Mouse (Mus musculus): ENCODE measurements around the gene Csdc2. TPM values are rescaled to one million over a fixed set of nuclear protein-coding genes. Genes with fewer than 3 reads are reported as not detected.
"Not testable (repeated sequence)": the region's sequence is repeated elsewhere in the genome, so short reads cannot be mapped to it uniquely, and the experiment has no call there.

The Csdc2 gene
- polyA plus RNA-seq, 1 experiment, result 0.80 TPM

GRCm38 (mm10) chr15:81897607-81898285 lies 38.8 kb upstream of the Csdc2 start:
- WGBS, result 89% methylated on average over 5 of the region's 5 CpGs
- no peak overlapping the region for H3K4me3 ChIP-seq (replicated peaks; ENCODE audit: control insufficient read depth, low read depth, low read length)
- TF ChIP-seq CTCF (IDR thresholded peaks at IDR 0.05; ENCODE audit: control insufficient read depth, insufficient read depth, low read length) (no peak), POLR2A (IDR thresholded peaks at IDR 0.05; ENCODE audit: borderline replicate concordance, control insufficient read depth, low read depth, low read length) (no peak)
- no peaks in the 10 kb centered on the region for H3K4me1 ChIP-seq (ENCODE audit: control insufficient read depth, insufficient read depth, low read length)
- no peak overlapping the region for H3K27ac ChIP-seq (ENCODE audit: control insufficient read depth, insufficient read depth, low read depth, low read length, poor library complexity)

GRCm38 (mm10) chr15:81898751-81899150 lies 37.8 kb upstream of the Csdc2 start:
- TF ChIP-seq CTCF (IDR thresholded peaks at IDR 0.05; ENCODE audit: control insufficient read depth, insufficient read depth, low read length), result no peak
- no peak for TF ChIP-seq POLR2A (IDR thresholded peaks at IDR 0.05; ENCODE audit: borderline replicate concordance, control insufficient read depth, low read depth, low read length)
- Histone ChIP-seq H3K4me1 (ENCODE audit: control insufficient read depth, insufficient read depth, low read length) (no peaks in the 10 kb centered on the region), H3K27ac (ENCODE audit: control insufficient read depth, insufficient read depth, low read depth, low read length, poor library complexity) (no peak overlapping the region), H3K4me3 (replicated peaks; ENCODE audit: control insufficient read depth, low read depth, low read length) (no peak overlapping the region)
- WGBS, result 85% methylated on average over 2 of the region's 2 CpGs

- Histone ChIP-seq H3K27ac (ENCODE audit: control insufficient read depth, insufficient read depth, low read depth, low read length, poor library complexity) (no peak overlapping the region), H3K4me3 (replicated peaks; ENCODE audit: control insufficient read depth, low read depth, low read length) (no peak overlapping the region), H3K4me1 (ENCODE audit: control insufficient read depth, insufficient read depth, low read length) (no peaks in the 10 kb centered on the region)
- peak; percentile 42 for TF ChIP-seq CTCF (IDR thresholded peaks at IDR 0.05; ENCODE audit: control insufficient read depth, insufficient read depth, low read length)
- no peak for TF ChIP-seq POLR2A (IDR thresholded peaks at IDR 0.05; ENCODE audit: borderline replicate concordance, control insufficient read depth, low read depth, low read length)
- 34% methylated on average over 2 of the region's 2 CpGs for WGBS
These were observed 31.6 kb upstream of the Csdc2 start for GRCm38 (mm10) chr15:81904939-81905338.

- 88% methylated on average over 8 of the region's 8 CpGs for WGBS
- TF ChIP-seq CTCF (IDR thresholded peaks at IDR 0.05; ENCODE audit: control insufficient read depth, insufficient read depth, low read length) (no peak), POLR2A (IDR thresholded peaks at IDR 0.05; ENCODE audit: borderline replicate concordance, control insufficient read depth, low read depth, low read length) (no peak)
- H3K4me1 ChIP-seq (ENCODE audit: control insufficient read depth, insufficient read depth, low read length), result no peaks in the 10 kb centered on the region
- no peak overlapping the region for H3K4me3 ChIP-seq (replicated peaks; ENCODE audit: control insufficient read depth, low read depth, low read length)
- no peak overlapping the region for H3K27ac ChIP-seq (ENCODE audit: control insufficient read depth, insufficient read depth, low read depth, low read length, poor library complexity)
These were observed 28.6 kb upstream of the Csdc2 start for GRCm38 (mm10) chr15:81907953-81908352.

- not testable (repeated sequence) for H3K27ac ChIP-seq (ENCODE audit: control insufficient read depth, insufficient read depth, low read depth, low read length, poor library complexity); H3K4me1 ChIP-seq (ENCODE audit: control insufficient read depth, insufficient read depth, low read length); H3K4me3 ChIP-seq (replicated peaks; ENCODE audit: control insufficient read depth, low read depth, low read length)
- WGBS, result 76% methylated on average over 4 of the region's 4 CpGs
These were observed 27.8 kb upstream of the Csdc2 start for GRCm38 (mm10) chr15:81908767-81909166.

GRCm38 (mm10) chr15:81912498-81912897 lies 24.1 kb upstream of the Csdc2 start:
- H3K4me3 ChIP-seq (replicated peaks; ENCODE audit: control insufficient read depth, low read depth, low read length), result no peak overlapping the region
- WGBS, result 87% methylated on average over 2 of the region's 2 CpGs
- TF ChIP-seq CTCF (IDR thresholded peaks at IDR 0.05; ENCODE audit: control insufficient read depth, insufficient read depth, low read length) (no peak), POLR2A (IDR thresholded peaks at IDR 0.05; ENCODE audit: borderline replicate concordance, control insufficient read depth, low read depth, low read length) (no peak)
- no peak overlapping the region for H3K27ac ChIP-seq (ENCODE audit: control insufficient read depth, insufficient read depth, low read depth, low read length, poor library complexity)
- H3K4me1 ChIP-seq (ENCODE audit: control insufficient read depth, insufficient read depth, low read length), result no peaks in the 10 kb centered on the region

- WGBS, result 64% methylated on average over 5 of the region's 5 CpGs
- no peaks in the 10 kb centered on the region for H3K4me1 ChIP-seq (ENCODE audit: control insufficient read depth, insufficient read depth, low read length)
- no peak overlapping the region for H3K4me3 ChIP-seq (replicated peaks; ENCODE audit: control insufficient read depth, low read depth, low read length)
- no peak overlapping the region for H3K27ac ChIP-seq (ENCODE audit: control insufficient read depth, insufficient read depth, low read depth, low read length, poor library complexity)
- TF ChIP-seq POLR2A (IDR thresholded peaks at IDR 0.05; ENCODE audit: borderline replicate concordance, control insufficient read depth, low read depth, low read length) (no peak), CTCF (IDR thresholded peaks at IDR 0.05; ENCODE audit: control insufficient read depth, insufficient read depth, low read length) (no peak)
These were observed 21.9 kb upstream of the Csdc2 start for GRCm38 (mm10) chr15:81914668-81915067.

GRCm38 (mm10) chr15:81915663-81916062 lies 20.9 kb upstream of the Csdc2 start:
- 88% methylated on average over 5 of the region's 5 CpGs for WGBS
- no peak overlapping the region for H3K4me3 ChIP-seq (replicated peaks; ENCODE audit: control insufficient read depth, low read depth, low read length)
- no peak overlapping the region for H3K27ac ChIP-seq (ENCODE audit: control insufficient read depth, insufficient read depth, low read depth, low read length, poor library complexity)
- TF ChIP-seq CTCF (IDR thresholded peaks at IDR 0.05; ENCODE audit: control insufficient read depth, insufficient read depth, low read length), result no peak
- TF ChIP-seq POLR2A (IDR thresholded peaks at IDR 0.05; ENCODE audit: borderline replicate concordance, control insufficient read depth, low read depth, low read length), result no peak
- no peaks in the 10 kb centered on the region for H3K4me1 ChIP-seq (ENCODE audit: control insufficient read depth, insufficient read depth, low read length)

- 88% methylated on average over 12 of the region's 12 CpGs for WGBS
- Histone ChIP-seq H3K4me3 (replicated peaks; ENCODE audit: control insufficient read depth, low read depth, low read length) (no peak overlapping the region), H3K4me1 (ENCODE audit: control insufficient read depth, insufficient read depth, low read length) (no peaks in the 10 kb centered on the region), H3K27ac (ENCODE audit: control insufficient read depth, insufficient read depth, low read depth, low read length, poor library complexity) (no peak overlapping the region)
- no peak for TF ChIP-seq POLR2A (IDR thresholded peaks at IDR 0.05; ENCODE audit: borderline replicate concordance, control insufficient read depth, low read depth, low read length)
- TF ChIP-seq CTCF (IDR thresholded peaks at IDR 0.05; ENCODE audit: control insufficient read depth, insufficient read depth, low read length), result no peak
These were observed 19.4 kb upstream of the Csdc2 start for GRCm38 (mm10) chr15:81917201-81917600.
